Mouse (Mus musculus) T-helper 1 cell (primary cell): ENCODE measurements around the gene Gpx4.

Source experiments
- in situ Hi-C: fragments of 300-600 bp; cut with MboI, MseI; formaldehyde crosslinking; loops from one replicate; pipeline ENCODE4 v1.15.1; 2025; ENCODE audit warnings: high pct_unique_total_duplicates

Gpx4 gene

GRCm38 (mm10) chr10:80104181-80104580 is 57.2 kb downstream of the Gpx4 start:
- in situ Hi-C loops, result no loop called here

- in situ Hi-C loops, result no loop called here
Observed at GRCm38 (mm10) chr10:80105460-80105859, 58.5 kb downstream of the Gpx4 start, which contains the start of gene Sbno2. Gene Sbno2, minus strand, starts transcription at chr10:80105571.

- in situ Hi-C loops, result no loop called here
Observed at GRCm38 (mm10) chr10:80105926-80106325, 59.0 kb downstream of the Gpx4 start.
